In the genomic region with DNA sequence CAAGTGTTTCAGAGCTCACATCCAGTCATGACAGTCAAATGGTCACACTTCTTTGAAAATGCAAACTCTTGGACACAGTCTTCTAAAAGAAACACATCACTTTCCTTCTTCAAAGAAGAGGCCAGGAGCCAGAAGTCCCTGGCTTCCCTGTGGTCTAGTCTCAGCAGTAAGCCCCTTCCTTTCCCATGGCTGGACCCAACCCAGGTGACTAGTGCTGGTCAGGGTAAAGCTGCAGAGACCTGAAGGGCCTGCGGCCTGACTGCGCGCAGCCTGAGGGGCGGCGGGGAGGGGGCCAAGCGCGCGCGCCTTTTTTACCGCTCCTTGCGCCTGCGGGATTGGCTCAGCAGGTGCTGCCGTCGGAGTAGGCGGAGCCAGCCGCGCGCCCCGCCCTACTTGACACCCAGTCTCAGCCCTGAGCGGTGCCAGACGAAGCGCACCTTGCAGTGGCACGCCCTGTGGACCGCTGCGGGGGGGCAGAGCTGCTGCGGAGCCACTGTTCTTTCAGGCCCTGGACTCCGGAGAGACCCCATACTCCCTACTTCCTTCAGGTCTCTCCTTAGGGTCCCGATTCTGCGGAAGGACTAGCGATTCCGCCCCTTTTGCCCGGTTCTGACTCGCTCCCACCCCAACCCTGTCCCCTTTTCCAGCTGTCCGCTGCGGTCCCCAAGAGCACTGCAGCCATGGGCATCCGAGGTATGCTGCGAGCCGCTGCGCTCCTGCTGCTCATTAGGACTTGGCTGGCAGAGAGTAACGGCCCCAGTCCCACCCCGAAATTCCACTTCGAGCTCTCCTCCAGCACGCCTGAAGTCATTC, we compare ENCODE assay signal across 8 mouse cellular contexts. TPM values are rescaled to one million over a fixed set of nuclear protein-coding genes. Genes with fewer than 3 reads are reported as not detected.
DNase-seq lines count a peak whose midpoint lies in the region; ATAC-seq lines count a peak whose summit lies in the region.

Gene Gabrq (plus strand): TSS at position 403 of the 813 bp plus-strand sequence.

- ATAC-seq in heart, embryonic 14.5 days (ENCODE audit: insufficient number of reproducible peaks, insufficient read depth, low FRiP score, low read depth): no peak
- ATAC-seq in limb, embryonic 12.5 days (ENCODE audit: insufficient number of reproducible peaks, insufficient read depth, low FRiP score, low TSS enrichment, low read depth): peak; percentile 78
- peak; percentile 92 for ATAC-seq in midbrain, embryonic 12.5 days (ENCODE audit: low FRiP score, low read depth)

- H3K4me2 ChIP-seq in heart, embryonic 14.5 days (ENCODE audit: low read length): peak within 1 kb of the TSS; percentile 67
- H3K4me2 ChIP-seq in limb, embryonic 12.5 days: peak within 1 kb of the TSS; percentile 60
- H3K4me2 ChIP-seq in midbrain, embryonic 12.5 days (replicated peaks): peak within 1 kb of the TSS; percentile 65

- H3K27me3 ChIP-seq in heart, embryonic 14.5 days (ENCODE audit: control insufficient read depth, insufficient read depth, low read length): peaks cover 24% of the 10 kb centered on the region
- H3K27me3 ChIP-seq in limb, embryonic 12.5 days: peaks cover 41% of the 10 kb centered on the region
- H3K27me3 ChIP-seq in midbrain, embryonic 12.5 days: peaks cover 9% of the 10 kb centered on the region

- no peaks in the 10 kb centered on the region for H3K9me3 ChIP-seq in heart, embryonic 14.5 days (ENCODE audit: control insufficient read depth, low read length)
- H3K9me3 ChIP-seq in limb, embryonic 12.5 days: no peaks in the 10 kb centered on the region
- H3K9me3 ChIP-seq in midbrain, embryonic 12.5 days: no peaks in the 10 kb centered on the region

- DNase-seq in heart, postnatal 25 days (ENCODE audit: low spot score): no peak
- peak; percentile 37 for DNase-seq in embryo, embryonic 10 days (ENCODE audit: low spot score)
- DNase-seq in heart, postnatal 4 days: peak; percentile 18
- peak; percentile 2 for DNase-seq in thymus, postnatal 0 days (ENCODE audit: low spot score)
- DNase-seq in spleen, adult 18-20 months: no peak

- no peaks in the 10 kb centered on the region for H3K36me3 ChIP-seq in heart, embryonic 14.5 days (ENCODE audit: control insufficient read depth, insufficient read depth, low read length)
- no peaks in the 10 kb centered on the region for H3K36me3 ChIP-seq in limb, embryonic 12.5 days
- H3K36me3 ChIP-seq in midbrain, embryonic 12.5 days: no peaks in the 10 kb centered on the region

- H3K9ac ChIP-seq in heart, embryonic 14.5 days (ENCODE audit: low read length): no peak within 1 kb of the TSS
- H3K9ac ChIP-seq in limb, embryonic 12.5 days (replicated peaks): no peak within 1 kb of the TSS
- H3K9ac ChIP-seq in midbrain, embryonic 12.5 days (replicated peaks): 0 out of 2 replicates have a peak within 1 kb of the TSS, but pooled peaks have one; percentile 31

- H3K4me1 ChIP-seq in heart, embryonic 14.5 days (ENCODE audit: control insufficient read depth in 2 of 2, insufficient read depth in 2 of 2, low read length in 2 of 2): 0 out of 4 replicates have a peak, but pooled peaks cover 0 to 3% of the 10 kb centered on the region in 2 experiments
- no peaks in the 10 kb centered on the region for H3K4me1 ChIP-seq in limb, embryonic 12.5 days (replicated peaks)
- H3K4me1 ChIP-seq in midbrain, embryonic 12.5 days: no peaks in the 10 kb centered on the region

- intact Hi-C loops in heart, postnatal 25 days (cut with DNase I): no loop called here

- H3K4me3 ChIP-seq in heart, embryonic 14.5 days (ENCODE audit: control insufficient read depth in 1 of 2, insufficient read depth in 1 of 2, low read depth in 1 of 2, low read length in 2 of 2): peak within 1 kb of the TSS; percentile 31 to 33
- H3K4me3 ChIP-seq in limb, embryonic 12.5 days (replicated peaks): peak within 1 kb of the TSS; percentile 33
- H3K4me3 ChIP-seq in midbrain, embryonic 12.5 days: peak within 1 kb of the TSS; percentile 42

- 24% methylated on average over 43 of the region's 43 CpGs for whole genome bisulfite sequencing in heart, embryonic 14.5 days
- WGBS in limb, embryonic 12.5 days: 25% methylated on average over 38 of the region's 43 CpGs
- 36% methylated on average over 42 of the region's 43 CpGs for WGBS in midbrain, embryonic 12.5 days

- H3K27ac ChIP-seq in heart, embryonic 14.5 days (replicated peaks in 1 of 2; ENCODE audit: control insufficient read depth in 1 of 2, insufficient read depth in 1 of 2, low read depth in 2 of 2, low read length in 2 of 2): no peak within 1 kb of the TSS
- no peak within 1 kb of the TSS for H3K27ac ChIP-seq in limb, embryonic 12.5 days
- H3K27ac ChIP-seq in midbrain, embryonic 12.5 days (replicated peaks): no peak within 1 kb of the TSS

RNA-seq across cellular contexts. Expression of gene Gabrq, which starts in this region (rescaled TPM):
- 0.15 and 0.28 TPM in 2 replicates for polyA plus RNA-seq in heart, embryonic 14.5 days (2014; fragmentation: Nextera tagmentation; extraction: Ambion mirVana)
- total RNA-seq in heart, postnatal 25 days (2021): under 1 TPM in 1 of 2 experiments, not detected in 1; 0.06 TPM
- total RNA-seq in heart, postnatal 4 days (2021): under 1 TPM in 1 of 2 experiments, not detected in 1; 0.17 TPM
- 0.09 TPM in 1 of 2 replicates, not detected in the other for polyA plus RNA-seq in limb, embryonic 12.5 days (2016; fragmentation: Nextera tagmentation; extraction: Ambion mirVana)
- 1.6 and 1.8 TPM in 2 replicates for polyA plus RNA-seq in midbrain, embryonic 12.5 days (2016; fragmentation: Nextera tagmentation; extraction: Ambion mirVana)
- polyA plus RNA-seq in thymus, postnatal 0 days (2015; fragmentation: Nextera tagmentation; extraction: Ambion mirVana): not detected in 2 replicates

Comparison
In these comparisons a context has a peak if more than half of its experiments do, and no peak if none do; other contexts are left out.
1. Peak in DNase-seq in heart, postnatal 4 days; RNA of the gene not detected or under 1 TPM.
2. Peak in ATAC-seq, H3K4me3 ChIP-seq and H3K4me2 ChIP-seq in limb, embryonic 12.5 days; RNA of the gene not detected or under 1 TPM.
3. Peak in DNase-seq in thymus, postnatal 0 days; RNA of the gene not detected or under 1 TPM.